Mouse (Mus musculus) spleen, postnatal 36 days (tissue): ENCODE measurements around the gene Apol7e.
A peak's percentile ranks its signal among the peaks of the same experiment; 100 is the strongest.
"Not testable (repeated sequence)": the region's sequence is repeated elsewhere in the genome, so short reads cannot be mapped to it uniquely, and the experiment has no call there.

Experiments used
- DNase-seq, 2 experiments: peaks; one replicate each; pipeline ENCODE4 v3.0.0; 2022; ENCODE audit warnings: low spot score in 2 of 2, mixed read lengths in 1 of 2

The Apol7e gene

DNA sequence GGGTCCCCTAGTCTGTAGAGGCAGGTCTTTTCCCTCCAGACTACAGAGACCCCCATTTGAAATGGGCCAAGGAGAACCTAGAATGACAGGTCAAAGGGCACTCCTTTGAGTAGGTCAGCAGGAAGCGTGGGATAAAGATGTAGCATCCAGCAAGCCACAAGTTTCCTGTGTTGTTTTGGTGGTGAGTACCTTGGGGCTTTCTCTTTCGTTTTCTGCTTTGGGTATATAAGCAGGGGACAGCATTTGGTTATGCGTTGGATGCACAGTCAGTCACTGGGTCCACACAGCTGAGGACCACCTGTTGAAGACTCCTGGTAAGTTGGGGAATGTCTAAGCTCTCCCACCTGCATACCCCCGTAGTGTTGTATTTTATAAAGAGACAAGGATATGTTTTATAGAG lies at the start of gene Apol7e:
Gene Apol7e (plus strand): TSS at position 202 of the 400 bp plus-strand sequence.
- DNase-seq = not testable (repeated sequence)

DNA sequence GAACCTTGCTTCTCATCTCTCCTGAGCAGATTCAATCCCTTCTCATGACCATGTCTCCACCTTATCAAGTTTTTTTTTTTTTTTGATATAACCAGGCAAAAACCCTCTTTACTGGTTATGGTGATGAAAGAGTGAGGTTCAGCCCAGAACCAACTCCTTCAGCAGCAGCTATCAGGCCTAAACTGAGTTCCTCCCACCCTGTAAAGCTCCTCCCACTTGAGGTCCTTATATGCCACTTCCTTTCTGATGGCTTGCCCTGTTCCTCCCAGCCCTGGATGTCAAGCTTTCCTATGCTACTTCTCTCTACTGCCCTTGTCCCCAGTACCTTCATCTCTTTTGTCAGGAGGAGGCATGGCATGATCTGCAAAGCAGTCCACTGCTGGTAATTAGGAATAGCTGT lies 47.5 kb upstream of the Apol7e start:
- not testable (repeated sequence) for DNase-seq

DNA sequence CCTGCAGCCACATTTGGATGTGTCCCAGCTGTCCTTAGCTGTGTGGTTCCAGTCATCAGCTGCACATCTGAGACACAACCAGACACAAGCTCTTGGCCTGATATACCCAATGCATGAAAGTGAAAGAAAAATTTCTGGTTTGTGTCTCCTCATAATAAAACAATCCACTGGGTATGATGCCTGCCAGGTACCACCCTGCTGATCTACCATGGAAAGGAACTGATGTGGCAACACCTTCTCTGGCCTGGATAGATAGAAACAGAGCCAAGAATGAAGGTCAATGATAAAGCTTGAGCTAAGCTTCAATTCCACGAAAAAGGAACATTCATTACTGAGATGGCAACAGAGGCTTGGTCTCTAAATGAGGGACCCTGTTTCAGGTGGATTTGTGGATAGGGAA lies 38.9 kb upstream of the Apol7e start:
- not testable (repeated sequence) for DNase-seq

DNA sequence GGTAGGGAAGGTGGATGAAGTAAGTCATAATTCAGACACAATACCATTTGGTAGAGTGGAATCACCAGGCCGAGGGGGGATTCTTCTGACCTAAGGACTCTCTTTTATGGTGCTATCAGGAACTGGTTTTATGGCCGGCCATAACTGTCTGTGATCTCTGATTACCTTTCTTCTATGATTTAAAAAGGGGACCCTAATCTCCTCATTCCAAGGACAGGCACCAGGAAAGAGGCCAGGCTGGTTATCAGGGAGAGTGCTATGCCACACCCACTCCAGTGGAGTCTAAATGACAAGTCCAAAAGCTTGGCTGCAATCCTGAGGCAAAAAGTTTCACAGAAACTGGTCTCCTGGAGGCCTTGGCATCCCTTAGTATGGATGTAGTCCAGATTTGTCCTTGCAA lies 36.8 kb upstream of the Apol7e start:
- not testable (repeated sequence) for DNase-seq

DNA sequence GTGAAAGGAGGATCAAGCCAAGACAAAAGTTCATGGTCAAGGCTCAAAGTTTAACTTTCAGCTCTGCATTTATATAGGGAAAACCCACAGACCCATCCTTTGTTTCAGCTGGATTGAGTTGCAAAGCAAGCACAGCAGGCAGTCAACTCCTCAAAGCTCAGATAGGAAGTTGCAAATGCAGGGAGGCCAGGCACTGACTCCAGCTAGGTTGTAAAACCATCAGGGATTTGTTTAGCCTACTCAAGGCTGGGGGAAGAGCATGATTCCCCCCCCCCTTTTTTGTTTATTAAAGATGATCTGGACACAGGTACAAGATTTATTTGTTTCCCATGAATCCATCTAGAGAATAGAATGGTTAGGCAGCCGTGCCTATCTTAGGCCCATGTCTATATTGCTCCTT lies 24.6 kb upstream of the Apol7e start:
- not testable (repeated sequence) for DNase-seq

DNA sequence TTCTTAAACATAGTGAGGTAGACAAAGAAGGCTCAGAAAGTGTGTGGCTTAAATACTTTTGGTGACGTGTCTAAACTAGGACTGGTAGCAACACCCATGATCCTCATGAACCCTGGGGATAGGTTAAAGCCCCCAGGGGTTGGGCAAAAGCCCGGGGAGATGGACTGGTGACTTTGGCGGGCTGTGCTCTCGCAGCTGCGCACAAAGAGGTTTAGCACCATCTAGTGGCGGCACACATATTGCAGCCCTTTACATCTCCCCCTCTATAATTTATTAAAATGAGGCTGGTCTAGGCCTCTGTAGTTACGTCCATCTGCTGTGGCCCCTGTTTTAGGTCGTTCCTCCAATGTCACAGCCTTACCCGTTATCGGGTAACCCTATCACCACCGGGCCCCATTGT lies 14.7 kb upstream of the Apol7e start:
- peak in 1 of 2 experiments; percentile 5 for DNase-seq

DNA sequence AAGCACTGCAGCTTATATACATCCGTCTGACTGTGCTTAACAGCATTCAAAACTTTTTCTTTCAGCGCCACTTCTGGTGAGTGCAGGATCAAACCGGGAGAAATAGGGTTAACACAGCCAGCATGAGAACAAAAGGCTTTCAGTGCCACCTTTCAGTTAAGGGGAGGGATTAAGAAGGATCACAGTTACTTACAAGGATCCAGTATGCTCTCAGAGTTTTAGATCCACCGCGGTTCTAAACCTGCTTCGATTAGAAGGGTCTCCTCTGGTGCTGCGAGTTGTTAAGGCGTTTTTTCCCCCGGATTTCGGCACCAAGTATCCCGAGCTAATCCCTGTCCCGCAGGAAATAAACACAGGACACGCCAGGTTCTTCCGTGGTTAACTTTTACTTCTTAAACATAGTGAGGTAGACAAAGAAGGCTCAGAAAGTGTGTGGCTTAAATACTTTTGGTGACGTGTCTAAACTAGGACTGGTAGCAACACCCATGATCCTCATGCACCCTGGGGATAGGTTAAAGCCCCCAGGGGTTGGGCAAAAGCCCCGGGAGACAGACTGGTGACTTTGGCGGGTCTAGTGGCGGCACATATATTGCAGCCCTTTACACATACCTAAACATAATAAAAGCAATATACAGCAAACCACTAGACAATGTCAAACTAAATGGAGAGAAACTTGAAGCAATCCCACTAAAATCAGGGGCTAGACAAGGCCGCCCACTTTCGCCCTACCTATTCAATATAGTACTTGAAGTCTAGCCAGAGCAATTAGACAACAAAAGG lies 6.9 kb upstream of the Apol7e start:
- not testable (repeated sequence) for DNase-seq

DNA sequence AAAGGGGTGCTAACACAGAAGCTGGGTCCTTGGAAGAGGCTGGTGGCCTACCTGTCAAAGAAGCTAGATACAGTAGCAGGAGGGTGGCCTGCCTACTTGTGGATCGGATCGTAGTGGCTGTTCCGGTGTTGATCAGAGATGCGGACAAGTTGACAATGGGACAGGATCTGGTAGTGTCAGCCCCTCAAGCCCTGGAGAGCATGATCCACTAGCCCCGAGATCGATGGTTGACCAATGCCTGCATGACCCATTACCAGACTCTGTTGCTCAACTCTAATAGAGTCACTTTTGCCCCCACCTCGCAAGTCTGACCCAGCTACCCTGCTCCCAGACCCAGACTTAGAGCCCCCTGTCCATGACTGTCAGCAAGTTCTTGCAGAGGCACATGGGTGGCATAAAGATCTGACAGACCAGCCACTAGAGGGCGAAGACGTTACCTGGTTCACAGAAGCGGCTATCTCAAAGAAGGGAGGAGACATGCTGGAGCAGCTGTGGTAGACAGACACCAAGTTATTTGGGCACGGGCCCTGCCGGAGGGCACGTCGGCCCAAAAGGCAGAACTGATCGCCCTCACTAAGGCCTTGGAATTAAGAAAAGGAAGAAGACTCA lies 3.9 kb upstream of the Apol7e start:
- peak; percentile 1 to 4 for DNase-seq

DNA sequence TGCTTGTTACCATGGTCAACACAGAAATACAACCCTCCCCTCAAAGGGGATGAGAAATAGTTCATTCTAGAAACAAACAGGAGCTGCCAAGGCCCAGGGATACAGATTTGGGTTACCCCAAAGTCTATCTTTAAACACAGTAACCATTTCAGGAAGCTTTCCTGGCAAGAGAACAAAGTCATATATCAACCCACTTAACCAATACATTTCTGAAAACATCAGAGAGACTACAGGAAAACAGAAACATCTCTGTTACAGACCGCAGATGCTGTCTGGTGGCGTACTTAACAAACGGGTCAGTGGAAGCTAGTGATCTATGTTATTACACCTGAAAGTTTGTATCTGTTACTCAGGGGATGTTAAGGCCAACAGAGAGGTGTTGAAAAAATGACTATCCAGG lies 6.6 kb downstream of the Apol7e start:
- DNase-seq = not testable (repeated sequence)

DNA sequence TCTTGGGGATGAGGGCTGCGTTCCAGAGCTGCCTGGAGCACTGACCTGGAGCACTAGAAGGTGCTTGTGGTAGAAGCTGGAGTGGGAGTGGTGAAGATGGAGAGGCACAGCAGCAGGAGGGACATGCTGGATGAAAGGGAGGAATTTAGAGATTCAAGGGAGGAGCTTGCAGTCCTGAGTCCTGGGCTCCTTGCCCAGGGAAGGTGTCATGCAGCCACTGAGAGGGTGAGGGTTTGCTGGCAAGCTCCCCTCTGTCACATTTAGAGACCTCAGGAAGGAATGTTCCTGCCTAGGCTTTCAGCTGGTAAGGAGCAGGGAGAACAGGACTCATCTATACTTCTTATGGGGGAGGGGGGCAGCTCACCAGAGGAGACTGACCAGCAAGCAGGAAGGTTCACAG lies 10.3 kb downstream of the Apol7e start:
- not testable (repeated sequence) for DNase-seq

DNA sequence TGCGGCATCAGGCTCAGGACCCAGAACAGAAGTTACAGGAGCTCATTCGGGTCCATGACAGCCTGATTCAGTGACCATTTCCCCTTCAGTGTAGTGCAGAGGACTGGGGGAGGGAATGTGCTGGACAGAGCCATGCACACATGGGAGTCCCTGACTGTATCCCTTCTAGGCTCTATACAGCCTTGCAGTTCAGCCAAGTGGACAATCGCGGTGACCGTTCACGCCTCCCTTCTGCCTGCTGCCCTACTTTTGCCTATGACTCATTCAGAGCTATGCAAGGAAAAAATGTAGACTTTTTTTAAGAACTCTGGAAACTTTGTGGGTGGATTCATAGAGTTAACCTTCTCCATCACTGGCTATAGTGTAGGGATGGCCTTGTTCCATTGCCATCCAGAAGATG lies 19.6 kb downstream of the Apol7e start:
- DNase-seq = not testable (repeated sequence)

DNA sequence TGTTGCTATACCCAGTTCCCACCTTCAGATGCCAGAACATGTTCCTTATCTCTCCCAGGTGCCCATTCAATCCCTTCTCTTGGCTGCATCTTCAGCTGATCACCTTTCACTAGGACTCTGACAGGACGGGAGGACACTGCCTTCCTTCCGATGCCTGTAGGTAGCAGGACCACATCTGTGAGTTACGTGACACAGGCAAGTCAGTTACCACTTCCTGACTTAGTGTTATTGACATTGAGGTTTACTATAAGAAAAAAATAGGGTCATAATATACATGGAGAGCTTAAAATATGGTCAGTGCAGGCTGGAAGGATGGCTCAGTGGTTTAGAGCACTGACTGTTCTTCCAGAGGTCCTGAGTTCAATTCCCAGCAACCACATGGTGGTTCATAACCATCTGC lies 22.9 kb downstream of the Apol7e start:
- DNase-seq = not testable (repeated sequence)

DNA sequence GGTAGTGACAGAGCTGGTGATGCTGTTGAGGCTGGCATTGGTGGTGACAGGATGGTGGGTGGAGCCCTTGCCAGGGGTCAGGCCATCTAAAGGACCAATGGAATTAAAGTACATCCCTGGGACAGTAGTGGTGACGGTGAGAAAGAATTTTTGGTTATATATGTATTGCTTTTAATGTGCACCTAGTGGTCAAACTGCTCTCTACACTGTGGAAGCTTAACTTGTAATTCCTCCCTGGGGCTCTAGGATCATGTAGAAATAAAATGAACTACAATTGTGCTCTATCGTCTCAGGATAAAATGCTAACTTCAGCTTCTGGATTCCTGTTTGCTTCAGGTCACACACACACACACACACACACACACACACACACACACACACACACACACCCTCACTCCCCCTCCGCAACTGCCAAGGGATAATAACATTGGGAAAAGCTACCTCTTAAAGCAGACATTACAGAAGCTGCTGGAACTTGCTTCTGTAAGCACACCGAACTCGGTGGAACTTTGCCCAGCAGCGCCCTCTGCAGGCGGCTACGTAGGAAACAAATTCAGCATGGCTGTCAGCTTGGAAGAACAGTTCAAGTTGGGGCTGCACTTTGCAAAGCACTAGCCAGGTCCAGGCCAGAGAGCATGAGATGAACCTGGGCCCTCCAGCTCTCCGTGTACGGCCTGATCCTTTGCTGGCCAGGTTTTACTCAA lies 25.7 kb downstream of the Apol7e start:
- not testable (repeated sequence) for DNase-seq

DNA sequence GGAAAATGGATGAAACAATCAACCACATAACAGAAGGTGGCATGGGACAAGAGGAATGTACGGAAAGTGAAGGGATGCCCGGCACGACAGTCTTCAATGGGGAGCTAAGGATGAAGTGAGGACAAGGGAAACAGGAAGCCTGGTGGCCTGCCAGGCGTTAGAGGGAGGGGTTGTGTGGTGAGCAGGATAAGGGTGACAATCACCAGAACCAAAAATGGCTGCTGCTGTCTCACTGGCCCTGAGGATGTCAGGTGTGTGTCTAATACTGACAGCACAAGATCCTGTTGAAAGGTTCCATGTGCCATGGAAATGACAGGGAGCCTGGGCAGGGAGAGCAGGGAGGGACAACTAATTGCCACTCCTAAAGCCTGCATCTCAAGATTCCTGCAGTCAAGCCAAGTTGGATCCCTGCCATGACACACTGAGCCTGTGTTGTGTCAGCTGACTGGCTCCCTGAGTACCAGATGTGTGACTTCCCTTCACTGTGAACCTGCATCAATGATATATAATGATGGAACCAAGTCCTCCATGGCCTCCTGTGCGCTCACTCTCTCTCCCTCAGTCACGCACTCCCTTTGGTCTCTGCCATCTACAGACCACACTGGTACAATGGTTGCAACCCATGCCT lies 26.9 kb downstream of the Apol7e start:
- not testable (repeated sequence) for DNase-seq

DNA sequence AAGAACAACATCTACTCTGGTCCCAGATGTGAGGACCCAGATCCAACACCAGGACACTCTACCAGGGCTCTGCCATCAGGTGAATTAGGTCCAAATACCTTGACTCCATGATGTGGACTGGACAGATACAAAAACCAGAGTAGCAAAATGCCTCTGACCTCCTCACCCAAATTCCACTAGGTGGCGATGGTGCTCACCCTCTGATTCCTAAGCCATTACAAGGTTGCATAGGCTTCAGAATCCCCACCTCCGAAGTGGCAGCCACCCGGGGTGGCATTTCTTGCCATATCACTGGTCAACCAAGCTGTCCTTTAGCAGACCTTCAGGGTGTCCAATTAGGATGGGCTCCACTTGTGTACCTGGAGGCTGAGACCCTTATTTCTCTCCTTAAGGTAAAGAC lies 28.5 kb downstream of the Apol7e start:
- not testable (repeated sequence) for DNase-seq

DNA sequence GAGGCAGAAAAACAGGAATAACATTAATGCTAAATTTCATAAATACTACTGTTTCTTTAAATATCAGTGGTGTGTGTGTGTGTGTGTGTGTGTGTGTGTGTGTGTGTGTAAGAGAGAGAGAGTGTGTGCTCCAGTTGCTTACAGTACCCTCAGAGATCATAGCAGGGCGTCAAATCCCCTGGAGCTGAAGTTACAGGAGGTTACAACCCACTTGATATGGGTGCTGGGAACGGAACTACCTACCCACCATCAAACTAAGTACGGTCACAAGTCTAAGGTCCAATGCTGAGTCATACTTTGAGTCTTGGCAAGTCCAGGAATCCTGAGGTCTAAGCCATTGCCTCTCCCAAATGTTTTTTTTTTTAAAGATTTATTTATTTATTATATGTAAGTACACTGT lies 29.1 kb downstream of the Apol7e start:
- not testable (repeated sequence) for DNase-seq

DNA sequence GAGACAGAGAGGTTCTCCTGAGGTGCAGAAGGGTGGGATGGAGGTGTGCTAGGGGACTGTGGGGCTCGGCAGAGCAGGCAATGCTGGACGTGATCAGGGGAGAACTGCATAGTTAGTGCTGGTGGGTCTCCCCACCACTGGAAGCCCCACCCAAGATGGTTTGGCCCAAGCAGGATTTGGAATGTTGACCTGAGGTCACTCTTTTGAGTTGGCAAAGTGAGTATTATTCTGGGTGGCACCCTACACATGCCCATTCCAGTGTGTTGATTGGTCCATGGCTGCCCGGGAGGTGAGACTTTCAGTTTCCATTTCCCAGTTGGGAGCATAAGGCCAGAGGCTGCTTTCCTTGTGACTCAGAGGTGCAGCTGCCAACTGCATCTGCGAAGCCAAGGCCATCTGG lies 30.1 kb downstream of the Apol7e start, which contains the start of gene Apol9b:
Gene Apol9b (plus strand): TSS at position 301 of the 400 bp plus-strand sequence.
- DNase-seq = not testable (repeated sequence)

DNA sequence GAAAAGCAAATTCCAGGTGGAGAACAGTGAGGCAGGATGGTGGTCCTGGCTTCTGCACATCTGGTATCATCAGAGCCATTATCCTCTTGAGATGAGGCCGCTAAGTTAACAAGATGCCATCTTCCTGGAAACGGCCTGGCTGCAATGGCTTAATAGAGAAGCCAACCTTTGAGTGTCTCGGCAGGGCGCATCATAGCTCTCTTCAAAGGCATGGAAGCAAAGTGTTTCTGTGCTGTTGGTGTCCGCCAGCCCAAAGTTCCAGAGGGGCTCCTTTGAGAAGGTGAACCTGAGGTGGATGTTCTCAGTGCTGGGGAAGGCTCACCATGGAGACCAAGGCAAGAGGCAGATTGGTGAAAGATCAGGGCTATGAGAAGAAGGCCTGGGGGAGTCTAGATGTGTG lies 32.9 kb downstream of the Apol7e start:
- no peak for DNase-seq

DNA sequence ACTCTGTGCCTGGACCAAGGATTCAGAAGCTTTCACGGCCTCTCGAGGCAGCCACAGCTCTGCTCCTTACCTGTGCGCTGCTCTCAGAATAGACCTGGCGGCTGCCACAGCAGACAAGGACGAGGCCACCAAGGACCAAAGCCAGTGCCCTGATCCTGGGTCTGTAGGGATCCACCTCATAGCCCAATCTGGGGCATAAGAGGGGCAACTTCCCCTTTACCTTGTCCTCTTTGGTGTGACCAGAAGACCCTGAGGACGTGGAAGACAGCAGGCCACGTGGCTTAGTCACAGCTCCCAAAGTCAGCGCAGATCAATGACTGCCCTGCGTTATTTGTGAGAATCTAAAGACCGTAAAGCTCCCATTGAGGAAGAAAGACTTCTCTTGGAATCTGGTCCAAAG lies 34.2 kb downstream of the Apol7e start:
- not testable (repeated sequence) for DNase-seq

DNA sequence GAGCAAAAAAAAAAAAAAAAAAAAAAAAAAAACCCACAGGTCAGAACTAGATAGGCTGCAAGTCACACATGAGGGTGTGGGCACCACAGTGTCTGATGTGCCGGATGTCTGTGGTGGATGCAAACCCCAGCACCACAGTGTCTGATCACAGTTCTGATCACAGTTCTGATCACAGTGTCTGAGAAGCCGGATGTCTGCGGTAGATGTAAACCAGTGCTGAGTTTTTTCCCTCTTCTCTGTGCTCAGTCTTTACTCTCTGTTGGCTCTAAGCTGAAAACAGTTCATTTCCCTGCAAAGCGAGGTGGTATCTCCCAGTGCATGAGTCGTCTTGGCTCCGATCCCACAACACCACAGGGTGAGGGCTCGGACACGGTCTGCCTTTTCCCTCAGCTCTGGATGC lies 34.7 kb downstream of the Apol7e start:
- DNase-seq = peak; percentile 48 to 50

DNA sequence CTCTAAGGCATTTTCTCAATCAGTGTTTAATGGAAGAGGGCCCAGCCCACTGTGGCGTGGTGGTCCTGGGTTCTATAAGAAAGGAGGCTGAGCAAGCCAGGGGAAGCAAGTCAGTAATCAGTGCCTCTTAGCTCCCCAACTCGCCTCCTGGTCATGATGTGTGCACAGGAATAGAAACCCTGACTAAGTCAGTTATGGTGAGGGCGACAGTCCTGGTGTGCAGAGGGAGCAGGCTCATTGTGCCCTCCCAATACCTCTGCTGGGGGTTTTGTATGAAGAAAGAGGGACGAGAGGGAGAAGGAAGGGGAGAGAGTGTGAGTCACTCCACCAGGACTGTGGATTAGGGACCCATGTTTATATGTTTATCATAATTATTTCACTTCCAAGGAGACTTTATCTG lies 35.2 kb downstream of the Apol7e start:
- not testable (repeated sequence) for DNase-seq
